Mouse (Mus musculus): ENCODE measurements around the gene Shisa6. TPM values are rescaled to one million over a fixed set of nuclear protein-coding genes. Genes with fewer than 3 reads are reported as not detected.
"Not testable (repeated sequence)": the region's sequence is repeated elsewhere in the genome, so short reads cannot be mapped to it uniquely, and the experiment has no call there.

The Shisa6 gene
- polyA plus RNA-seq, 1 experiment, result 10.2 TPM

GRCm38 (mm10) chr11:66494391-66494790, 31.4 kb downstream of the Shisa6 start:
- no peak for DNase-seq (ENCODE audit: extremely low spot score in 1 of 2, low spot score in 1 of 2)

- DNase-seq (ENCODE audit: extremely low spot score in 1 of 2, low spot score in 1 of 2), result no peak
Observed at GRCm38 (mm10) chr11:66487765-66488164, 38.0 kb downstream of the Shisa6 start.

GRCm38 (mm10) chr11:66482501-66482900, 43.3 kb downstream of the Shisa6 start:
- DNase-seq (ENCODE audit: extremely low spot score in 1 of 2, low spot score in 1 of 2), result peak; percentile 53 to 72

- no peak for DNase-seq (ENCODE audit: extremely low spot score in 1 of 2, low spot score in 1 of 2)
Observed at GRCm38 (mm10) chr11:66442631-66443030, 83.1 kb downstream of the Shisa6 start.

DNA sequence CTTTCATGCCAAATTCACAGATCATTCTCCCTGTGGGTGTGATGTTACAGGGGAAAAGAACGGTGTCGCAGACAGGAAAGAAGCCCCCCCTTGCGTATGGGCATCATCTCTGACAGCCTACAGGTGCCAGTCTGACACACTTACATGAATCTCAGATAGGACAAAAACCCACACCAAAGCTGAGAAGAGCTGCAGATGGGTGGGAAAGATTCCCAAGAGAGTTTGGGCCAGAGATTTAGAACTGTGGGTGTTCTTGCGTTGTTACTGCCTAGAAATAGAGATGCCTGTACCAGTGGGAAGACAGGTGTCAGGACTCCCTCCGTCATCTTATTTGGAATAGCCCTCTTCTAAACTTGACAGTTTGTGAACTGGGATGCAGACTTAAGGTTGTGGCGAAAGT, 99.6 kb downstream of the Shisa6 start:
- peak; percentile 44 to 67 for DNase-seq (ENCODE audit: extremely low spot score in 1 of 2, low spot score in 1 of 2)

GRCm38 (mm10) chr11:66418216-66418615, 107.5 kb downstream of the Shisa6 start:
- DNase-seq (ENCODE audit: extremely low spot score in 1 of 2, low spot score in 1 of 2), result no peak

- not testable (repeated sequence) for DNase-seq (ENCODE audit: extremely low spot score in 1 of 2, low spot score in 1 of 2)
Observed at GRCm38 (mm10) chr11:66408721-66409120, 117.0 kb downstream of the Shisa6 start.

- DNase-seq (ENCODE audit: extremely low spot score in 1 of 2, low spot score in 1 of 2), result no peak
Observed at GRCm38 (mm10) chr11:66400036-66400435, 125.7 kb downstream of the Shisa6 start.

GRCm38 (mm10) chr11:66387561-66387960, 138.2 kb downstream of the Shisa6 start:
- no peak for DNase-seq (ENCODE audit: extremely low spot score in 1 of 2, low spot score in 1 of 2)

DNA sequence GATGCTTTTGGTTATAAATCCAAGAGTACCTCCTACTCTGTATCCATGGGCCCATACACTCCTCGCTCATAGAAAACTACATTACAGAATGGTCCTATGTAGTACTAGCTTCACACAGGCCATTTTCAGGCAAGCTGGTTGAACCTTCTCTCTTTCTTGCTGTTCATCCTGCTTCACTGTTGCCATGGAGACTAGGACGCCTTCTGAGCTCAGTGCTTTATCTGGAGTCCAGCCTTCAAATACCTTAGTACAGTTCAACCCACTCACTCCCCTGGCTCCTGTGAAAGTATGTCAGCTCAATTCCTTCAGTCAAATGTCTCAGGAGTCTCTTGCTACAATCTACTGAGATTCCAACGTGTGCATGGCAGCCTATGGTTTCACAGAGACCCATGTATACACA, 154.0 kb downstream of the Shisa6 start:
- DNase-seq (ENCODE audit: extremely low spot score in 1 of 2, low spot score in 1 of 2), result peak; percentile 45 to 67

GRCm38 (mm10) chr11:66369764-66370163, 156.0 kb downstream of the Shisa6 start:
- no peak for DNase-seq (ENCODE audit: extremely low spot score in 1 of 2, low spot score in 1 of 2)

GRCm38 (mm10) chr11:66366809-66367685, 158.7 kb downstream of the Shisa6 start:
- DNase-seq (ENCODE audit: extremely low spot score in 1 of 2, low spot score in 1 of 2), result no peak

GRCm38 (mm10) chr11:66359811-66360210, 166.0 kb downstream of the Shisa6 start:
- DNase-seq (ENCODE audit: extremely low spot score in 1 of 2, low spot score in 1 of 2), result peak in 1 of 2 experiments; percentile 14

GRCm38 (mm10) chr11:66344822-66345221, 180.9 kb downstream of the Shisa6 start:
- DNase-seq (ENCODE audit: extremely low spot score in 1 of 2, low spot score in 1 of 2), result no peak

DNA sequence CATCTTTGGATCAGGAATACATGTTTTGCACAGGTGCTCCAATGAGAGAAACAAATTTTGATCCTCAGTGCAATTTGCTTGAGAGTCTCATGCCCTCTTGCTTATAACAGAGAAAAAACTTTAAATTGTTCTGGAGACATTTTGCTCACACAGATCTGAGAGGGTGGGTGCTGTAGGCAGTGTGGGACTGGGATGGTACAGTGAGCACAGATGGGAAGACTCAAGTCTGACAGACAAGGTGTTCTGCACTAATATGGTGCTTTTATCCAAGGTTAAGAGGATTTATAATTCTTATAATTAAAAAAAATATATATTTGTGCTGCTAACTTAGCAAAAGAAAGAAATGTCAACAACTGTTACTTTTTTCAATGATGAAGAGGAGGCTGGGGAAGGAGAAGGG, 189.5 kb downstream of the Shisa6 start:
- no peak for DNase-seq (ENCODE audit: extremely low spot score in 1 of 2, low spot score in 1 of 2)

GRCm38 (mm10) chr11:66312764-66313163, 213.0 kb downstream of the Shisa6 start:
- DNase-seq (ENCODE audit: extremely low spot score in 1 of 2, low spot score in 1 of 2), result peak in 1 of 2 experiments; percentile 35

GRCm38 (mm10) chr11:66304396-66304795, 221.4 kb downstream of the Shisa6 start:
- DNase-seq (ENCODE audit: extremely low spot score in 1 of 2, low spot score in 1 of 2), result no peak

GRCm38 (mm10) chr11:66274707-66275081, 251.1 kb downstream of the Shisa6 start:
- DNase-seq (ENCODE audit: extremely low spot score in 1 of 2, low spot score in 1 of 2), result no peak

DNA sequence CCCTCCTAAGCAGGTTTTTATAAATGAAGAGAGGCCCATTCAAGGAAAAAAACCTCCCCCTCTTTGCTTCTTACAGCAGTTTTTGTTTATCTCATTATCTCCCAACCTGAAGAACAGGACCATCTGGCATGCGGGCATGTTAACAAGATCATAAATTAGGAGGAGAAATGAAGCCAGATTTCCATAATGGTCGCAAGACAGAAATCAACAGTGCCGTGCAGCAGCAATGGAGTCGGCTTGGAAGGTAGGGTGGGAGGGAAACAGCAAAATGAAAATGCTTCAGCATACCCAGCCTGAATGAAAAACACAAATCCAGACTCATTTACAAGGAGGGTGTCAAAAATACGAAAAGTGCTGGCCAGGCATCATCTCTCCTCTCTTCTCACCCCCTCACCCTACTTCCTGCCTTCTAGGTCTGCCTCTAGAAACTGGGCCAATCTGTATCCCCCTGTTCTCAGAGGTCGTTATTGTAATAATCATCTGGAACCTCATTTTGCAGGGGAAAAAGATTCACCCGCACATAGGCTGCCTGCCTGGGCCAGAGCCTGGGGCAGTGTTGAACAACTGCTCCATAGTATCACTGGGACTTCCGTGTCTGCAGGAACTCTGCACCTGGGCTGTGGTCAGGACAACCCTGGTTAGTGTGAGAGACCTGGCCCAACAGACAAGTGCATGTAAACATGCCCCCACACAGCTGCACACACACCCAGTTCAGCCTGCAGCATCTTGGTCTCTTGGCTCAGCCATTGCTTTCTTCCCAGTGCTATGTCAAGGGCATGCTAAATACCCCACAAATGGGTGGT, 251.7 kb downstream of the Shisa6 start:
- DNase-seq (ENCODE audit: extremely low spot score in 1 of 2, low spot score in 1 of 2), result peak; percentile 7 to 33

GRCm38 (mm10) chr11:66267029-66267428, 258.7 kb downstream of the Shisa6 start:
- no peak for DNase-seq (ENCODE audit: extremely low spot score in 1 of 2, low spot score in 1 of 2)

GRCm38 (mm10) chr11:66265336-66265990, 260.3 kb downstream of the Shisa6 start:
- no peak for DNase-seq (ENCODE audit: extremely low spot score in 1 of 2, low spot score in 1 of 2)

Data from frontal cortex, adult 2 months (tissue).